Mouse (Mus musculus): ENCODE measurements at regions not wholly inside any gene's neighbourhood (a gene's known extent, or its start where the extent isn't known, plus 50 kb on each side); places are given as distances from the start of the nearest gene placed in this dataset.

GRCm38 (mm10) chr9:116283790-116284526 lies 108.8 kb upstream of the Tgfbr2 start:
- WGBS = 94% methylated on average over 1 of the region's 1 CpGs
- DNase-seq = no peak
- Histone ChIP-seq H3K4me3 (replicated peaks; ENCODE audit: extremely low read depth, low read depth, low read length) (no peak overlapping the region), H3K4me1 (ENCODE audit: control insufficient read depth, insufficient read depth, low read length) (no peaks in the 10 kb centered on the region; the same call in 1 of the 2 replicates)
- no peak for TF ChIP-seq CTCF (IDR thresholded peaks at IDR 0.05; ENCODE audit: insufficient read depth, low read length)
- no peak for TF ChIP-seq POLR2A (IDR thresholded peaks at IDR 0.05; ENCODE audit: borderline replicate concordance, extremely low read depth, low read depth, low read length)

GRCm38 (mm10) chr9:116281654-116282053 lies 106.5 kb upstream of the Tgfbr2 start:
- H3K4me1 ChIP-seq (ENCODE audit: control insufficient read depth, insufficient read depth, low read length) = peaks cover 9% of the 10 kb centered on the region
- TF ChIP-seq CTCF (IDR thresholded peaks at IDR 0.05; ENCODE audit: insufficient read depth, low read length) (no peak), POLR2A (IDR thresholded peaks at IDR 0.05; ENCODE audit: borderline replicate concordance, extremely low read depth, low read depth, low read length) (no peak)
- DNase-seq = no peak
- H3K4me3 ChIP-seq (replicated peaks; ENCODE audit: extremely low read depth, low read depth, low read length) = no peak overlapping the region

GRCm38 (mm10) chr9:116280146-116280545 lies 105.0 kb upstream of the Tgfbr2 start:
- 79% methylated on average over 5 of the region's 5 CpGs for WGBS
- TF ChIP-seq CTCF (IDR thresholded peaks at IDR 0.05; ENCODE audit: insufficient read depth, low read length) (no peak), POLR2A (IDR thresholded peaks at IDR 0.05; ENCODE audit: borderline replicate concordance, extremely low read depth, low read depth, low read length) (no peak)
- no peak for DNase-seq

GRCm38 (mm10) chr9:116278862-116279261 lies 103.7 kb upstream of the Tgfbr2 start:
- TF ChIP-seq CTCF (IDR thresholded peaks at IDR 0.05; ENCODE audit: insufficient read depth, low read length) (no peak), POLR2A (IDR thresholded peaks at IDR 0.05; ENCODE audit: borderline replicate concordance, extremely low read depth, low read depth, low read length) (no peak)
- Histone ChIP-seq H3K4me3 (replicated peaks; ENCODE audit: extremely low read depth, low read depth, low read length) (no peak overlapping the region), H3K4me1 (ENCODE audit: control insufficient read depth, insufficient read depth, low read length) (peaks cover 9% of the 10 kb centered on the region)
- no peak for DNase-seq
- 74% methylated on average over 8 of the region's 8 CpGs for WGBS

More at GRCm38 (mm10) chr9:116280146-116280545, 105.0 kb upstream of the Tgfbr2 start:
- no peak overlapping the region for H3K4me3 ChIP-seq (replicated peaks; ENCODE audit: extremely low read depth, low read depth, low read length)
- peaks cover 9% of the 10 kb centered on the region for H3K4me1 ChIP-seq (ENCODE audit: control insufficient read depth, insufficient read depth, low read length)

GRCm38 (mm10) chr9:116277736-116278135 lies 102.6 kb upstream of the Tgfbr2 start:
- DNase-seq = no peak
- WGBS = 49% methylated on average over 3 of the region's 3 CpGs
- peaks cover 9% of the 10 kb centered on the region for H3K4me1 ChIP-seq (ENCODE audit: control insufficient read depth, insufficient read depth, low read length)
- TF ChIP-seq CTCF (IDR thresholded peaks at IDR 0.05; ENCODE audit: insufficient read depth, low read length) (no peak), POLR2A (IDR thresholded peaks at IDR 0.05; ENCODE audit: borderline replicate concordance, extremely low read depth, low read depth, low read length) (no peak)
- H3K4me3 ChIP-seq (replicated peaks; ENCODE audit: extremely low read depth, low read depth, low read length) = no peak overlapping the region

GRCm38 (mm10) chr9:116276141-116276540 lies 101.0 kb upstream of the Tgfbr2 start:
- no peak overlapping the region for H3K4me3 ChIP-seq (replicated peaks; ENCODE audit: extremely low read depth, low read depth, low read length)
- no peak for TF ChIP-seq CTCF (IDR thresholded peaks at IDR 0.05; ENCODE audit: insufficient read depth, low read length)
- TF ChIP-seq POLR2A (IDR thresholded peaks at IDR 0.05; ENCODE audit: borderline replicate concordance, extremely low read depth, low read depth, low read length) = no peak
- WGBS = 64% methylated on average over 2 of the region's 2 CpGs
- no peak for DNase-seq
- H3K4me1 ChIP-seq (ENCODE audit: control insufficient read depth, insufficient read depth, low read length) = peaks cover 9% of the 10 kb centered on the region

GRCm38 (mm10) chr9:116272446-116272845 lies 97.3 kb upstream of the Tgfbr2 start:
- 67% methylated on average over 2 of the region's 2 CpGs for WGBS
- no peak for TF ChIP-seq CTCF (IDR thresholded peaks at IDR 0.05; ENCODE audit: insufficient read depth, low read length)
- no peak for TF ChIP-seq POLR2A (IDR thresholded peaks at IDR 0.05; ENCODE audit: borderline replicate concordance, extremely low read depth, low read depth, low read length)
- no peak overlapping the region for H3K4me3 ChIP-seq (replicated peaks; ENCODE audit: extremely low read depth, low read depth, low read length)
- peaks cover 5% of the 10 kb centered on the region for H3K4me1 ChIP-seq (ENCODE audit: control insufficient read depth, insufficient read depth, low read length)
- DNase-seq = no peak

- Histone ChIP-seq H3K4me3 (replicated peaks; ENCODE audit: extremely low read depth, low read depth, low read length) (no peak overlapping the region), H3K4me1 (ENCODE audit: control insufficient read depth, insufficient read depth, low read length) (no peaks in the 10 kb centered on the region; the same call in 1 of the 2 replicates)
- TF ChIP-seq CTCF (IDR thresholded peaks at IDR 0.05; ENCODE audit: insufficient read depth, low read length) (no peak), POLR2A (IDR thresholded peaks at IDR 0.05; ENCODE audit: borderline replicate concordance, extremely low read depth, low read depth, low read length) (no peak)
- 39% methylated on average over 6 of the region's 6 CpGs for WGBS
- DNase-seq = peak; percentile 74
Measured at GRCm38 (mm10) chr9:116270417-116270828, 95.3 kb upstream of the Tgfbr2 start.

GRCm38 (mm10) chr9:116267411-116267810 lies 92.3 kb upstream of the Tgfbr2 start:
- no peaks in the 10 kb centered on the region; the same call in 1 of the 2 replicates for H3K4me1 ChIP-seq (ENCODE audit: control insufficient read depth, insufficient read depth, low read length)
- TF ChIP-seq POLR2A (IDR thresholded peaks at IDR 0.05; ENCODE audit: borderline replicate concordance, extremely low read depth, low read depth, low read length) (no peak), CTCF (IDR thresholded peaks at IDR 0.05; ENCODE audit: insufficient read depth, low read length) (no peak)
- DNase-seq = no peak
- no peak overlapping the region for H3K4me3 ChIP-seq (replicated peaks; ENCODE audit: extremely low read depth, low read depth, low read length)
- 74% methylated on average over 4 of the region's 4 CpGs for WGBS

GRCm38 (mm10) chr9:116263833-116264232 lies 88.7 kb upstream of the Tgfbr2 start:
- 84% methylated on average over 7 of the region's 7 CpGs for WGBS
- H3K4me3 ChIP-seq (replicated peaks; ENCODE audit: extremely low read depth, low read depth, low read length) = no peak overlapping the region
- no peaks in the 10 kb centered on the region for H3K4me1 ChIP-seq (ENCODE audit: control insufficient read depth, insufficient read depth, low read length)
- TF ChIP-seq POLR2A (IDR thresholded peaks at IDR 0.05; ENCODE audit: borderline replicate concordance, extremely low read depth, low read depth, low read length) = no peak
- TF ChIP-seq CTCF (IDR thresholded peaks at IDR 0.05; ENCODE audit: insufficient read depth, low read length) = no peak
- no peak for DNase-seq

All from lung, adult 2 months (tissue).